Mouse (Mus musculus) liver (tissue): ENCODE results near the gene Cyp17a1.
A peak's percentile ranks its signal among the peaks of the same experiment; 100 is the strongest.

Experiments used
- DNase-seq: peaks from one replicate; pipeline ENCODE4 v3.0.0-alpha.2; 2020; ENCODE audit warnings: mixed read lengths

Cyp17a1 gene

GRCm38 (mm10) chr19:46669802-46670201 is 3.2 kb downstream of the Cyp17a1 start:
- DNase-seq: no peak

GRCm38 (mm10) chr19:46668263-46668662 is 4.7 kb downstream of the Cyp17a1 start:
- DNase-seq: peak; percentile 57

- no peak for DNase-seq
Observed at GRCm38 (mm10) chr19:46667300-46667699, 5.7 kb downstream of the Cyp17a1 start.

GRCm38 (mm10) chr19:46665474-46665873 is 7.5 kb downstream of the Cyp17a1 start:
- no peak for DNase-seq

- no peak for DNase-seq
Observed at GRCm38 (mm10) chr19:46662784-46663183, 10.2 kb downstream of the Cyp17a1 start.

GRCm38 (mm10) chr19:46662214-46662613 is 10.8 kb downstream of the Cyp17a1 start:
- DNase-seq: no peak

- DNase-seq: no peak
Observed at GRCm38 (mm10) chr19:46661511-46661910, 11.5 kb downstream of the Cyp17a1 start.

- DNase-seq: no peak
Observed at GRCm38 (mm10) chr19:46658851-46659250, 14.1 kb downstream of the Cyp17a1 start.

- no peak for DNase-seq
Observed at GRCm38 (mm10) chr19:46658348-46658747, 14.6 kb downstream of the Cyp17a1 start.

- peak; percentile 53 for DNase-seq
Observed at GRCm38 (mm10) chr19:46657339-46658020, 15.5 kb downstream of the Cyp17a1 start.

- DNase-seq: no peak
Observed at GRCm38 (mm10) chr19:46656151-46656840, 16.7 kb downstream of the Cyp17a1 start.

GRCm38 (mm10) chr19:46655626-46656025 is 17.3 kb downstream of the Cyp17a1 start:
- DNase-seq: no peak

GRCm38 (mm10) chr19:46653616-46654235 is 19.2 kb downstream of the Cyp17a1 start:
- DNase-seq: no peak

GRCm38 (mm10) chr19:46653188-46653587 is 19.8 kb downstream of the Cyp17a1 start:
- DNase-seq: no peak

- no peak for DNase-seq
Observed at GRCm38 (mm10) chr19:46648565-46648964, 24.4 kb downstream of the Cyp17a1 start.

- DNase-seq: no peak
Observed at GRCm38 (mm10) chr19:46647850-46648249, 25.1 kb downstream of the Cyp17a1 start.

GRCm38 (mm10) chr19:46647254-46647653 is 25.7 kb downstream of the Cyp17a1 start:
- DNase-seq: no peak

GRCm38 (mm10) chr19:46646041-46646481 is 26.9 kb downstream of the Cyp17a1 start:
- no peak for DNase-seq

GRCm38 (mm10) chr19:46644793-46645602 is 28.0 kb downstream of the Cyp17a1 start:
- DNase-seq: no peak

- no peak for DNase-seq
Observed at GRCm38 (mm10) chr19:46644343-46644792, 28.6 kb downstream of the Cyp17a1 start.

- no peak for DNase-seq
Observed at GRCm38 (mm10) chr19:46643236-46643635, 29.7 kb downstream of the Cyp17a1 start.

- DNase-seq: no peak
Observed at GRCm38 (mm10) chr19:46642136-46642753, 30.7 kb downstream of the Cyp17a1 start.
